Mouse (Mus musculus) midbrain, embryonic 10.5 days (tissue): Measurements from ENCODE around the gene Gm20388. TPM values are rescaled to one million over a fixed set of nuclear protein-coding genes. Genes with fewer than 3 reads are reported as not detected.
"Not testable (repeated sequence)": the region's sequence is repeated elsewhere in the genome, so short reads cannot be mapped to it uniquely, and the experiment has no call there.

Experiments used
- DNase-seq: peaks from one replicate; pipeline ENCODE4 v3.0.0-alpha.2; 2017; ENCODE audit warnings: low spot score
- H3K27ac ChIP-seq: fragments of 300-500 bp; sonication (generic); replicated peaks from 2 replicates; pipeline ENCODE4 v1.5.1; 2016; ENCODE audit warnings: mild to moderate bottlenecking
- H3K27me3 ChIP-seq: fragments of 300-500 bp; sonication (generic); 2 replicates; pipeline ENCODE4 v1.6.1; 2016; ENCODE audit warnings: low read depth, mild to moderate bottlenecking; ENCODE audit not compliant: poor library complexity, severe bottlenecking
- H3K36me3 ChIP-seq: fragments of 300-500 bp; sonication (generic); 2 replicates; pipeline ENCODE4 v1.6.1; 2016; ENCODE audit warnings: mild to moderate bottlenecking, moderate library complexity
- H3K4me1 ChIP-seq: fragments of 300-500 bp; sonication (generic); 2 replicates; pipeline ENCODE4 v1.6.1; 2016
- H3K4me3 ChIP-seq: fragments of 300-500 bp; sonication (generic); 2 replicates; pipeline ENCODE4 v1.5.1; 2016; ENCODE audit warnings: mild to moderate bottlenecking, moderate library complexity
- H3K9me3 ChIP-seq: fragments of 300-500 bp; sonication (generic); replicated peaks from 2 replicates; pipeline ENCODE4 v1.6.1; 2016; ENCODE audit warnings: mild to moderate bottlenecking
- WGBS: fragments of 180-500 bp; shearing (Covaris S2); methylation state at CpG from one replicate; pipeline ENCODE4 v1.1.7; 2016; 5-methylcytosine and 5-hydroxymethylcytosine counted together
- polyA plus RNA-seq: library from polyadenylated mRNA; unstranded; fragments of >200 nt; fragmentation: Nextera tagmentation; extraction: Ambion mirVana; gene quantifications from 2 replicates; pipeline ENCODE4 v1.2.1, GENCODE M21; 2016

The Gm20388 gene
- polyA plus RNA-seq, 1 experiment from 2014 or later = 7.1 TPM

DNA sequence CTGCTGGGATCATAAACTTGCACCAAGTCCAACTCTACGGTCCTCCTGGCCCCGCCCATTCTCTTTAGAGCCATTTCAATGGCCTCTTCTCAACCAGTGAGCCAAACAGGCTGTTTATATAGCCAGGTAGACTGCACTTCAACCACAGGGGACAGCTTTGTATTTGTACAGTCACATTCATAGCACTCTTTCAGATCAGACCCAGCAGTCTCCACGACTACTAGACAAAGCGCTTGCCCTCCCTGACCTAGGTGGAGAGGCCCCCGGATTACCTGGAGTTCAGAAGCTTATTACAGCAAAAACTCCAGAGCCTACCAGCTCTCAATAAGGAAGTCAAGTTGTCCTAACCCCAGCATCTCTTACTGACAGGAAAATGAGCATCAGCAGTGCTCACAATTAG is 4083.0 kb downstream of the Gm20388 start:
- Histone ChIP-seq H3K4me3 (no peak overlapping the region), H3K36me3 (peaks cover 48% of the 10 kb centered on the region), H3K9me3 (no peaks in the 10 kb centered on the region), H3K27ac (no peak overlapping the region), H3K27me3 (no peaks in the 10 kb centered on the region), H3K4me1 (no peaks in the 10 kb centered on the region)
- DNase-seq = no peak
- 93% methylated on average over 5 of the region's 5 CpGs for WGBS

DNA sequence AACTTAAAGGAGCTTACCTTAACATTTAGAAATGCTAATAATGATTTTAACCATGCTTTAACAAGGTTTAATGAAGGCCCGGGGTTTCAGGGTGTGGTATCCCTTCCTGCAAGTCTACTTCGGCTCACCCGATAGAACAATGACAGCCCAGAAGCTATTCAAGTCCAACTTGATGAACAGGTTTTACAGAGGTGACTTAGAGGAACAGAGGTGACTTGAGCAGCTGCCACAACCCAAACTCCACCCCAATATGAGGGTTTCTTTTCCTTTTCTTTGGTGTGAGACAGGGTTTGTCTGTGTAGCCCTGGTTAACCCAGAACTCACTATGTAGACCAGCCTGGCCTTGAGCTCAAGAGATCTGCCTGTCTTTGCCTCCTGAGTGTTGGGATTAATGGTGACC is 4083.4 kb downstream of the Gm20388 start:
- Histone ChIP-seq H3K27me3 (no peaks in the 10 kb centered on the region), H3K36me3 (peaks cover 52% of the 10 kb centered on the region)
- 92% methylated on average over 3 of the region's 3 CpGs for WGBS

DNA sequence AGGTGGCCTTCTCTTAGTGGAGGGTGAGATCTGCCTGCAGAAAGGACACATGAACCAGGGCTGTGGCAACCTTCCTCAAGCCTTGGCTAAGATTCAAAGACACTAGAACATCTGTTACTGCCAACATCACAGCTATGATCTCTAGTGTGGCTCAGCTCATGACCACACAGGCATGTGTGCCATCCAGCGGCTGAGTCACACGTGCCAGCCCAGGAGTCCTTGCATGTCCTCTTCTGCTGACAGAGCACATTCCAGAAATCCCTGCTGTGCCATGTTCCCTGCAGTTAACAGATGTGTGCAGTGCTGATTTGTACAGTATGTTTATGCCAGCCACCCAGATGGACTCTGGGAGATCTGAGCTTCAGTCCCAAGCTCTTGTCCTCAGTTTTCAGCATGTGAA is 4088.9 kb downstream of the Gm20388 start:
- no peak overlapping the region for H3K27ac ChIP-seq
- peaks cover 95% of the 10 kb centered on the region for H3K36me3 ChIP-seq
- H3K4me3 ChIP-seq = no peak overlapping the region
- no peaks in the 10 kb centered on the region for H3K9me3 ChIP-seq
- DNase-seq = no peak
- WGBS = 96% methylated on average over 2 of the region's 2 CpGs
- no peaks in the 10 kb centered on the region for H3K4me1 ChIP-seq
- no peaks in the 10 kb centered on the region for H3K27me3 ChIP-seq

More for the DNA sequence above, 4083.4 kb downstream of the Gm20388 start:
- Histone ChIP-seq H3K4me1 (no peaks in the 10 kb centered on the region), H3K27ac (no peak overlapping the region), H3K4me3 (no peak overlapping the region), H3K9me3 (no peaks in the 10 kb centered on the region)
- DNase-seq = no peak

DNA sequence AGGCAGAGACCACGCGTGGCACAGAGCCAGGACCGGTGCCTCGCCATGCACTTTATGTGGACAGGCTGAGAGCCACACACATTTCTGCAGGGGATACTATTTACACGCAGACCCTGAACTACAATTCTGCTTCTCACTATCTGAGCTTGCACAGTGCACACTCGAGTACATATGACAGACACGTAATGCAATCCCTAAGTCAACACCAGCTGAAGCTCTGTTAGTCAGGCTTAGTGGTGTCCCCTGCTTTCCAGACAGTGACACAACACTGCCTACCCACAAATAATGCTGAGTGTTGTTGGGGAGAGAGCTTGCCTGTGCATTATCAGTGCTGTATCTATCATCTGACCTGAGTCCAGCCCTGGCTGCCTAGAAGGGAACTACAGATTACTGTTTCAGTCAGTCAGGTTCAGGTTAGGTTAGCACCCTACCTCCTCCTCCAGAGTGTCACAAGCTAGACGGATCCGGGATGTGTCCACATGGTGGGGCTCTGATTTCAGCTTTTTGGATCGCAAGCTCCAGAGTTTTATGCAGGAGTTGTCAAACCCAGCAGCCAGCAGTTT is 4092.0 kb downstream of the Gm20388 start:
- 97% methylated on average over 10 of the region's 10 CpGs for WGBS
- Histone ChIP-seq H3K27ac (no peak overlapping the region), H3K27me3 (no peaks in the 10 kb centered on the region), H3K36me3 (peaks cover 99% of the 10 kb centered on the region), H3K4me3 (no peak overlapping the region), H3K4me1 (no peaks in the 10 kb centered on the region), H3K9me3 (no peaks in the 10 kb centered on the region)
- no peak for DNase-seq

DNA sequence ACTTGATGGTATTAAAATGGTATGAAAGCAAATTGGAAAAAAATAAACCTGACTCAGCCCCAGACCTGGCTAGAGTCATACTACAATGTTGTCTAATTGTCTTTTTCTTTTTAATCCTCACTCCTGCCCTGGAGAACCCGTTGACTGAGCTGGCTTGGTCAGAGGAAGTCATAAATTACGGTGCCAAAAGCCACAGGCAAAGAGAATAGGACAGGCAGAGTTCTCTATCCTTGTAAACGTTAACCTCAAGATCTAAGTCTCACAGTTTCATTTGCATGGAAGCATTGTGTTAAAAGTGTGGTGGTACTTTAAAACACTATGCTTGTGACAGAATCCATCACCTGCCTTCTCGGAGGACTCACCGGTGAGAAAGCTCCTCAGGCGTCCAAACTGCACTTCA is 4097.2 kb downstream of the Gm20388 start:
- no peak for DNase-seq
- H3K36me3 ChIP-seq = peaks cover 78% of the 10 kb centered on the region
- no peak overlapping the region for H3K27ac ChIP-seq
- H3K27me3 ChIP-seq = no peaks in the 10 kb centered on the region
- WGBS = 92% methylated on average over 6 of the region's 6 CpGs
- no peak overlapping the region for H3K4me3 ChIP-seq
- no peaks in the 10 kb centered on the region for H3K9me3 ChIP-seq
- H3K4me1 ChIP-seq = no peaks in the 10 kb centered on the region

DNA sequence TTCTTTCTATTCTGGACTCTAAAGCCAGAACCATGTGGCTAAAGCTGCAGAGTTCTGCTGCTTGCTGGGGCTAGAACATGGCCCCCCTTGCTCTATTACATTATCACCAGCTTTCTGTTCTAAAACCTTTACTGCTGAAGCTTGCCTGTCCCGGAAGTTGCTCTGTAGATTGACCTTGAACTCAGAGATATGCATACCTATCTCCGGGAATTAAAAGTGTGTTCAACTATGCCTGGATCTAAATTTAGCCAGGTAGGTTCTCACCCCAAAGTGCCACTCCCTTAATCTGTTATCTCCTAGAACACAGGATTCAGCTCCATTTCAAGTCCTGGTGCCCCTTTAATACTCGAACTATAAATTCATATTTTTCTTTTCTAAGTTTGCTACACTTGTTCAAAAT is 4100.9 kb downstream of the Gm20388 start:
- Histone ChIP-seq H3K27ac (no peak overlapping the region), H3K4me3 (no peak overlapping the region), H3K36me3 (peaks cover 40% of the 10 kb centered on the region), H3K9me3 (no peaks in the 10 kb centered on the region), H3K4me1 (no peaks in the 10 kb centered on the region), H3K27me3 (no peaks in the 10 kb centered on the region)
- no peak for DNase-seq
- 91% methylated on average over 3 of the region's 3 CpGs for WGBS

DNA sequence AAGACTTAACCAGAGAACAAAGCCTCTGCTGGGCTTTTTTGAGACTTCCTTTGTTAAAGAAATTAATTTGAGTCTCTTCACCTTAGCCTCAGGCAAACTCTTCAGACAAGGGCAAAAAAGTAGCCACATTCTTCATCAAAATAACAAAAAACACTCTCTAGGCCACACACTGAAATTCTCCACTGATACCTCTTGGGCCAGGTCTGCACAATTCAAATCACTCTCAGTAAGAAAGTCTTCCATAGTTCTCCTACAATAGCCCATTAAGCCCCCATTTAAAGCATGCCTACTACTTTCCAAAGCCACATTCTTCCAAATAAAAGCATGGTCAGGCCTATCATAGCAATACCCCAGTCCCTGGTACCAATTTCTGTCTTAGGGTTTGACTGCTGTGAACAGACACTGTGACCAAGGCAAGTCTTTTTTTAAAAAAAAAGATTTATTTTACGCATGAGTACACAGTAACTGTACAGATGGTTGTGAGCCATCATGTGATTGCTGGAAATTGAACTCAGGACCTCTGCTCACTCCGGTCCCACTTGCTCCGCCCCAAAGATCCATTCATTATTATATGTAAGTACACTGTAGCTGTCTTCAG is 4101.4 kb downstream of the Gm20388 start:
- 92% methylated on average over 3 of the region's 3 CpGs for WGBS
- Histone ChIP-seq H3K27me3 (no peaks in the 10 kb centered on the region), H3K36me3 (peaks cover 35% of the 10 kb centered on the region), H3K4me3 (no peak overlapping the region), H3K4me1 (no peaks in the 10 kb centered on the region), H3K27ac (no peak overlapping the region), H3K9me3 (no peaks in the 10 kb centered on the region)
- DNase-seq = no peak

DNA sequence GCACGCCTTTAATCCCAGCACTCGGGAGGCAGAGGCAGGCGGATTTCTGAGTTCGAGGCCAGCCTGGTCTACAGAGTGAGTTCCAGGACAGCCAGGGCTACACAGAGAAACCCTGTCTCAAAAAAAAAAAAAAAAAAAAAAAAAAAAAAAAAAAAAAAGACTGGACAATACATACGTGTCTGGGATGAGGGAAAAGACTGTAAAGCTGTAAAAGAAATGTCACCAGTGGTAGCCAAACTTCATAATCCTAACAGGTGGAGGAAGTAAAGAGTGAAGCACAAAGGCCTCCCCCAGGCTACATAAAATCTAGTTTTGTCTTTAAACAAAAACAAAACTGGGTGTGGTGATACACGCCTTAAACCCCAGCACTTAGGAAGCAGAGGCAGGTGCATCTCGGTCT is 4103.7 kb downstream of the Gm20388 start:
- not testable (repeated sequence) for H3K4me3 ChIP-seq, H3K27me3 ChIP-seq, H3K27ac ChIP-seq, H3K9me3 ChIP-seq, DNase-seq
- 96% methylated on average over 7 of the region's 7 CpGs for WGBS
- H3K36me3 ChIP-seq = peaks cover 13% of the 10 kb centered on the region
- peaks cover 11% of the 10 kb centered on the region for H3K4me1 ChIP-seq

DNA sequence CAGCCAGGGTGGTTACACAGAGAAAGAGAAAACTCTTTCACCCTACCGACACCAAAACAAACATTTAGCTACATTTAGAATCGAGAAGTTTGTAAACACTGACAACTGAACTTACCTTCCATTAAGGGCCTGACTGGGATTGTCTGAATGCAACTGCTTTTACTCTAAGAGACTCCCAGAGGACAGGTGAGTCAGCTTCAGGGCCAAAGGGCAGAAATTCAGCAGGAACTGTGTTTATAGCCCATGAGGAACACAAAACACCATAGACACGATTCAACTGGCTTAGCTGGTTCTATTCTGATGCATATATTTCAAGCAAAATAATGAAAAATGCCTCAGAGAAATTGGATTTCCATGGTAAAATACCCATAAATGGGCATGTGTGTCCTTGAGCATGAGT is 4104.1 kb downstream of the Gm20388 start:
- H3K4me3 ChIP-seq = no peak overlapping the region
- no peaks in the 10 kb centered on the region for H3K27me3 ChIP-seq
- WGBS = 92% methylated on average over 3 of the region's 3 CpGs
- H3K4me1 ChIP-seq = peaks cover 16% of the 10 kb centered on the region
- no peak for DNase-seq
- H3K27ac ChIP-seq = no peak overlapping the region
- H3K36me3 ChIP-seq = peaks cover 8% of the 10 kb centered on the region; the same call in 1 of the 2 replicates
- H3K9me3 ChIP-seq = no peaks in the 10 kb centered on the region

DNA sequence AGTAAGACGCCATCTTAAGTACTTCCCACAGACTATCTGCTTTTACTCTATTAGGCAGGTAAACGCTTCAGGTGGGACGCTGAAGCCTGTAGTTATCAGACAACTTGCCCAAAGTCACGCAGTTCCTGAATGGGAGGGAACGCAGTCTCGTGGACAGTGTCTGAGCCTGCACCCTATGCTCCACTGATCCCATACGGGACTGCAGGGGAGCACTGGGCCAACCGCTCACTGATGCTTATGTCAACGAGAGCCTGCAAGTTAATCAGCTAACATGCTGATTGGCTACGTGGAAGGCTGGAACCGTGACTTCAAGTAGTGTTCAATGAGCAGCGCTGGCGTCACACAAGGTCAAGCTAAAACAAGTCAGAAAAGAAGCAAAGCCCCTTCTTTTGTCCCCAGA is 4109.1 kb downstream of the Gm20388 start:
- Histone ChIP-seq H3K9me3 (no peaks in the 10 kb centered on the region), H3K4me3 (peak overlapping the region; percentile 85), H3K4me1 (peaks cover 37% of the 10 kb centered on the region), H3K27me3 (no peaks in the 10 kb centered on the region), H3K36me3 (peaks cover 21% of the 10 kb centered on the region), H3K27ac (peak overlapping the region; percentile 38; the same call in 1 of the 2 replicates)
- 44% methylated on average over 13 of the region's 13 CpGs for WGBS
- peak; percentile 16 for DNase-seq

DNA sequence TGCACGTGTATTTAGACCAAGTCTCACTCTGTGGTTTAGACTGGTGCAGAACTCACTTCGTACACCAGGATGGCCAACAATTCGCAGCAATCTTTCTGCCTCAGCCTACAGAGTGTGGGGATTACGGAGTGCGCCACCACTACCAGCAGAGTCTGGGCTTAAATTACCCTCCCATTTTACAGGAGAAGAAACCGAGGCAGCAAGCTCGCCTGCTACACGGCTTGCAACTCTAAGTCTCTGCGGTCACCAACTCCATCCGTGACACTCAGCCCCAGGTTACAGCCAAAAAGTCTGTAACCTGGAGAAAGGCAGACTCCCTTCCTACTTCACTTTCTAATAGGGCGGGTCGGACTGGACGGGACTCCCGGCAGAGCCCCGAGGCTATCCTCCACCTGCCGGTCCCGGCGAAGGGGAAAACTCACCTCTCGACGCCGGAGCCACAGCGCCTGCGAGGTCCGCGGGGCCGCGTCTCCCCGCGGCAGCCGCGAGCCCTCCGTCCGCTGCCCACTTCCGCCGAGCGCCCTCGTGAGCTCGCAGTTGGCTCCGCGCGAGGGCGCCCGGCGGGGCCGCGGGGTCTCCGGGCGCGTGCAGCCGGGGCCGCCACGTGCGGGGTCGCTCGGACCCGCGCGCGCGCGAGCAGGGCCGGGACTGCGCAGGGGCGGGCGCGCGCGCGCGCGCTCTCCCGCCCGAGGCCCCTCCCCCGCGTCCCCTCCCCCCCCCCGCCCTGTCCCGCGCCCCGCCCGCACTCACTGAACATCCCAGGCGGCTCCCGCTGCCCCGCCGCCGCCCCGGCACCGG is 4110.0 kb downstream of the Gm20388 start:
- Histone ChIP-seq H3K27ac (peak overlapping the region; percentile 98), H3K9me3 (no peaks in the 10 kb centered on the region), H3K27me3 (no peaks in the 10 kb centered on the region), H3K4me1 (peaks cover 37% of the 10 kb centered on the region), H3K4me3 (peak overlapping the region; percentile 85), H3K36me3 (peaks cover 29% of the 10 kb centered on the region)
- DNase-seq = no peak
- 4% methylated on average over 69 of the region's 87 CpGs for WGBS

DNA sequence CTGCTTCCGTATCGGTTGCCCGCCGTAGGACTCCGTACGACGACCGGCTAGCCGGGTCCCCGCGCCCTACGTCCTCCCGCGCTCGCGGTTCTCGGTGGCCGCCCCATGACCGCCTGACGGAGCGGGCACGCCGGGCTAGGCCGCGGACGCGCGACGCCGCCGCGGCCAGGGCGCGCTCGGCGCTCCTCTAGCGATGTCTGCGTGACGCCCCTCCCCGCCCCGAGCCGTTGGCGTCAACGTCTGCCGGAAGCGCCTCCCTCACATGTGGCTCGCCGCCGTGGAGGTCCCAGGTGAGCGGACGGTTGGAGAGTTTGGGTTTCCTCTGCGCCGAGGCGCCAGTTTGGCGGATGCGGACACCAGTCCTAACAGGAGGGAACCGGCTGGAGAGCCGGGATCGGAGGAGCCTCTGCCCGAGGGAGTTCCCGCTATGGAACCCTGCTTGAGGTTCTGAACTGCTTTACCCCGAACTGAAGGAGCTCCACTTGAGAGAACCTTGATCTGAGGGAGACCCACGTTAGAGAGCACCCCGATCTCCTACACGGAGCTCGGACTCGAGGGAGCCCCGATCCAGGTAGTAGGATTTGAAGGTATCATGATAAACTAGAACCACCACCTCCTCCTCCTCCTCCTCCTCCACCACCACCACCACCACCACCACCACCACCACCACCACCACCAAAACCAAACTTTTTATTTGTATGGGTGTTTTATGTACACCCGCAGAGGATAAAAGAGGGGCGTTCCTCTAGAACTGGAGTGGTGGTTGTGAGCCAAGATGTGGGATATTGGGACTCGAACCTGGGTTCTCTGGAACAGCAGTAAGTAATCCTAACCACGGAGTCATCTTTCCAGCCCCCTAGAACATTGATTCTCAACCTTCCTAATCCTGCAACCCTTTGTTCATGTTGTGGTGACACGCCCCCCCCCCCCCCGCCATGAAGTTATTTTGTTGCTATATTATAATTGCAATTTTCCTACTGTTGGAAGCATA is 4110.9 kb downstream of the Gm20388 start, which contains the start of the genes Taf5l and Urb2:
Gene Taf5l (minus strand): TSS at position 161 of the 991 bp plus-strand sequence.
Gene Urb2 (plus strand): TSS at position 272 of the 991 bp plus-strand sequence.
- no peaks in the 10 kb centered on the region for H3K9me3 ChIP-seq
- H3K4me3 ChIP-seq = peak within 1 kb of the TSS; percentile 85
- under 1% methylated on average over 74 of the region's 74 CpGs for WGBS
- peaks cover 38% of the 10 kb centered on the region for H3K36me3 ChIP-seq
- peaks cover 37% of the 10 kb centered on the region for H3K4me1 ChIP-seq
- H3K27me3 ChIP-seq = no peaks in the 10 kb centered on the region
- peak; percentile 93 for DNase-seq
- H3K27ac ChIP-seq = peak within 1 kb of the TSS; percentile 98
